Mouse (Mus musculus): ENCODE results near the gene Creg2.
A peak's percentile ranks its signal among the peaks of the same experiment; 100 is the strongest.
"Not testable (repeated sequence)": the region's sequence is repeated elsewhere in the genome, so short reads cannot be mapped to it uniquely, and the experiment has no call there.

Creg2 gene

DNA sequence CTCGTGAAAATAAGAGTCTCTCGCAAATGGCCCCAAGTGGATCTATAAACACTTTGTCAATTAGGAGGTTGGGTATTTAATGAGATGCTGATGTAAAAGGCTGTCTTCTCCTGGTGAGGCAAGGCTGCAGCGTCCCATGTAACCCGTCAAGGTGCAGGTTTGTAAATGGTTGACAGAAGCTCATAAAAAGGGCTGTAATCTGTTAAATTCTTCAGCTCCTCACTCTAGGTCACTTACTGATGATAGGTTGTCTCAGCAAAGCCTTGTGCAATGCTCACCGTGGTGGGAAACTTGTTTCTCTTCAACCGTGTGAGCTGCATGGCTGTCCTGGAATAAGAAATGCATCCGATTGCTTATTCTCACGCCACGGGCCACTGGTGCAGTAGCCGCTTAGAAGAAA, 57.4 kb downstream of the Creg2 start:
- DNase-seq = no peak

DNA sequence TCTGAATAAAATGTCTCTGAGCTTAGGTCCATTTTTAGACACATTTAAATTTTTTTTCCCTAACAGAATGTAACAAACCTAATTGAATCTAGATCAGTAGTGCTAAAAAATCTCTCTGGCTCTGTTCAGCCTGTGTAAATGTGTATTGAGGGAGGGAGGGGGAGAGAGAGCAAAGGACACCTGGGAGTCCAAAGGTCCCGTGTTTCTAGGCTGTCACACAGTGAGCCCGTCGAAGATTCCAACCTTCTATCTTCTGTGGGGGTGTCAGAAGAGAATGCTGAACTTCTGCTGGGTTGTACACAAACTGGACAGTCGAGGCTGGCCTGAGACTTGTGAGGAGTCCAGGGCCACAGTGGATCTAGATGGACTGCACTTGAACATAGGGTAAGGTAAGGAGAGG, 59.2 kb downstream of the Creg2 start:
- no peak for DNase-seq

DNA sequence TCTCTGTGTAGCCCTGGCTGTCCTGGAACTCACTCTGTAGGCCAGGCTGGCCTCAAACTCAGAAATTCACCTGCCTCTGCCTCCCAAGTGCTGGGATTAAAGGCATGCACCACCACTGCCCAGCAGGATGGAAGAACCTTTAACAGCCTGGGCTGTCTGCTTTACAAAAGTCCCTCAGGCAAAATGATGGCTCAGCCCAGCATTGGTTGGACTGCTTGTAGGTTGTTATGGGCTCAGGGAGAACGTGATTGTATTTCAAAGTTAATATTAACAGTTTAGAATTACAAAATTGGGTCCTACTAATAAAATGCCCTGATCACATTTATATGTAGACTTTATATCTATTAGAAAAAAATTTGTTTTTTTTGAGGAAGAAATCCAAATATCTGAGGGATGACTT, 59.7 kb downstream of the Creg2 start:
- not testable (repeated sequence) for DNase-seq

DNA sequence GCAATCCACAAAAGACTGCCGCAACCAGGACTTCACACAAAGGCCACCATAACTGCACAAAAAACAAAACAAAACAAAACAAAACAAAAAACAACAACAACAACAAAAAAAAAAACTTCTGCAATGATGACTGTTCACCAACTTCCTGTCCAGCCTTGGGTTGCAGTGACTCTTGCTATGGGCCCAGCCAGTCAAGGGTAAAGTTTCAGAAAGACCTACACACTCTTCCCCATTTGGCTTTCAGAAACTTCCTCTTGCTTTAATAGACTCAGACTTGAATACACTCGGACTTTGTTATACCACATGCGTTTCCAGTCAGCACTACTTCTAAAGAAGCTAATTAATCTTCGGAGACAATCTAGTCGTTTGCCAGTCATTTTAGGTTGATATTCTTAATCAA, 61.1 kb downstream of the Creg2 start:
- no peak for DNase-seq

DNA sequence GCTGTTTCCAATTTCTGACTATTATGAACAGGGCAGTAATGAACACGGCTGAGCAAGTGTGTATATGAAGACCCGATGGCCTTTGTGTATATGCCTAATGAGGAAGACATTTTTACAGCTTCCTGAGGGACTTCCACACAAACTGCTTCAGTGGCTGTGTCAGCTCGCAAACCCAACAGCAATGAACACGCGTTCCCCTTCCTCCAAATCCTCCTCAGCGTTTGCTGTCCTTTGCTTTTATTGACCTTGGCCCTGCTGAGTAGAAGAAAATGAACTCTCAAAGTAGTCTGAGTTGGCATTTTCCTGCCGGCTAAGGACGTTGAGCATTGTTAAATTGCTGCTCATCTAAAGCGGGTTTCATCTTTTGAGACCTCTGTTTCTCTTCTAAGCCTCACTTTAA, 65.9 kb downstream of the Creg2 start:
- no peak for DNase-seq

DNA sequence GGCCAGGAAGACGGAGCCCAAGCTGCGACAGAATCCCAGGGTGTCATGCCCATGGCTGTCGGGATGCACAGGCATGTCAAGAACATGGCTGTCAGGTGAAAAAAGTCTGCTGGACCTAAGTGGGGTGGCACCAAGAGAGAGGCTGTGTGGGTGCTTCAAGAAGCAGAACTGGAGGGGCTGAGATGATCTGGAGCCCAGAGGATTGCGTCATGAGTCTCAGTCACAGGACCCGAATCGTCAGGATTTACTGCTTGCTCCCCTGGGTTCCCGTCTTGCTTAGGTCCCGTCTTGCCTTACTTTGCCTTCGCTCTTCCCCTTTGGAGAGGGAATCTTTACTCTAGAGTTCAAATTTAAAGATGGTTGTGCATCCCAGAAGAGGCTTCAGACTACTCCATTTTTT, 68.1 kb downstream of the Creg2 start:
- no peak for DNase-seq

DNA sequence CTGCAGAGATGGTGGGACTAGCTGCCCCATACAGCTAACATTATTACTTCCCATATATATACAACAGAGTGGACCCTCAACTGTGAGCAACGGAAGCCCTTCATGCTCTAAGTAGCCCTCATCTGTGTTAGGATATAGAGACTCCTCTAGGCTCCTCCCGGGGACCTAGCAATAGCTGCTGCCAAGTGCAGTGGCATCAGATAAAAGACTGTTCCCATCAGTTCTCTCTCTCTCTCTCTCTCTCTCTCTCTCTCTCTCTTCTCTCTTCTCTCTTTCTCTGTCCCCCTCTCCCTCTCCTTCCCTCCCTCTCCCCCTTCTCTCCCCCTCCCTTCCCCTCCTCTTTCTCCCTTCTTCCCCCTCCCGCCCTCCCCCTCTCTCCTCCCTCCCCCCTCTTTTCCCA, 70.1 kb downstream of the Creg2 start:
- DNase-seq = no peak

DNA sequence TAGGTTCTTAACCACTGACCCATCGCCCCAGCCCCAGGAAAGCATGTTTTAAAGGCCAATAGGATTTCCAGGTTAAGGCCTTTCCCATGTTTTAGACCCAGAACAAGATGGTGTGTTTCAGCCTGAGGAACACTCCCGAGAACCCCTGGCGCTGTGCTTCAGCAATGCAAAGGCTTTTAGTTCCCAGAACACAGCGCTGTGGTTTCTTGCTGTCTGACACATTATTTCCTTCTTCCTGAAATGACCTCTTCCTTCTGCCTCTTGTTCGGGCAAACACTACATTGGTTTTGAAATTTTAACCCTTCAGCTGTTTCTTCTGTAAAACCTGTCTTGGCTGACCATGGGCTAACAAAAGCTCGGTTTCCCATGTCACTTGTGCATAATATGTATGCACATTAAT, 72.1 kb downstream of the Creg2 start:
- no peak for DNase-seq

DNA sequence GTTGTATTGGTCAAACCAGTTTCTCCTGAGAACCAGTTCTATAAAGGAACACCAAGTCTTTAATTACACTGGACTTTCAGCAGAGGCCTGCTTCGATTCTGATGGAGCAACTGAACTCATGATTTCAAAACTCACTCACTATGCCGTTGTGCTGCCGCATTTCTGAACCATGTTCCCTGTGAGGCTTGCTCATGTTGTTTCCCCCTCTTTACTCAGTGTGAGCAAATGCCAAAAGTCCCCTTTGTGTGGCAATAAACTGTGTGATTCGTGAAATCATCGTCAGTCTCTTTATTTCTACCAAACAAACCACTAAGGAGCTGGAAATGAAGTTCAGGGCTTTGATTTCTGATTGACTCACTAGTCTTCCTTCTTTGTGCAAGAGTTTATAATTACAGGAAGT, 72.8 kb downstream of the Creg2 start:
- no peak for DNase-seq

DNA sequence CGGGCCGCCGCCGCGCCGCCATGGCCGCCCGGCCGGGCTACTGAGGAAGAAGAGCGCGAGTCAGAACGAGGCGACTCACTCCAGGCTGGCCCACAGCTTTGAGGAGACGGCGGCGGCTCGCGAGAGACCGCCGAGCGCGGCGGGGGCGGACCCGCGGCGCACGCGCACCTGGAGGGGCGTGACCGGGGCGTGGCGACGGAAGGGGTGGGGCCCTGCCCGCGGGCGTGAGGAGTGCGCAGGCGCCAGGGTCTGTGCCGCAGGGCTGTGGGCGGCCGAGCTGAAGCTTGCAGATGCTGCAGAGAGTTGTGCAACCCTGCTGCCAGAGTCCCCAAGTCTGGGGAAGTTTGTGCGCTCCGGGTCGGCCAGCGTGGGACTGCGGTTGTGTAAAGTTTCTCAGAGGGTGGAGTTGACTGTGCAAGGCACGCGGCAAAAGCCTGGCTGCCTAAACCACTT, 74.0 kb downstream of the Creg2 start, which contains the start of gene Rnf149:
Rnf149 (minus strand) TSS at position 153 of the 453 bp plus-strand sequence.
- peak; percentile 93 for DNase-seq

DNA sequence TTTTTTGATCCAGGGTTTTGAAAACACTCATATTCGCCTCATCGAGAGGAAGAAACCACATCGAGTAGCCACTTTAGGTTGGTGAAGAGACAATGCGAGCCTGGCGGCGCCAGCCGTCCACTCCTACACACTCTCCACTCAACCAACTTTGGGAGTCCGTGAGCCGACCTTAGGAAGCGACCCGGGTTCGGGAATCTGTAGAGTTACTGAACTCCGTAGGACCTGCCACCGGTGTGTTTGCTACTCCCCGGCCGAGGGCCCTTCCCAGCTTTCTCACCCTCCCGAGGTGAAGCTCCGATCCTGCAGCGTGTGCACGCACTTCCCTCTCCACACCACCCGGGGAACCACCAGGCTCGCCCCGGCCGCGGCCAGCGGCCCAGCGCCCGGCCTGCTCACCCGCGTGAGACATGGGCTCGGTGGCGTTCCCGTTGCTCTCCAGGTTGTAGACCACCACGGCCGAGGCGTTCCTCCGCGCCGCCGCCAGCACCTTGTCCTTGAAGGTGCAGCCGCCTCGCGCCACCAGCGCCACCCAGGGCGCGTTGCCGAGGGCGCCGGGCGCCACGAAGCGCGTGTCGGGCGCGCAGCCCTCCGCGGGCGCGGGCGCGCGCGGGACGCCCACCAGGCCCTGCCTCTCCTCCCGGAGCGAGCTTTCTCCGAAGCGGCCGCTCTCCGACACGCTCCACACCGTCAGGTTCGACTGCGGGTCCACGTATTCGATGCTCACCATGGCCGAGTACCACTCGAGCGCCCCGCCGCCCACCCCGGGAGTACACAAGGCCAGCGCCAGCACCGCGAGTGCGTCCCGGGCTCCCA, 74.6 kb downstream of the Creg2 start:
- peak; percentile 66 for DNase-seq

DNA sequence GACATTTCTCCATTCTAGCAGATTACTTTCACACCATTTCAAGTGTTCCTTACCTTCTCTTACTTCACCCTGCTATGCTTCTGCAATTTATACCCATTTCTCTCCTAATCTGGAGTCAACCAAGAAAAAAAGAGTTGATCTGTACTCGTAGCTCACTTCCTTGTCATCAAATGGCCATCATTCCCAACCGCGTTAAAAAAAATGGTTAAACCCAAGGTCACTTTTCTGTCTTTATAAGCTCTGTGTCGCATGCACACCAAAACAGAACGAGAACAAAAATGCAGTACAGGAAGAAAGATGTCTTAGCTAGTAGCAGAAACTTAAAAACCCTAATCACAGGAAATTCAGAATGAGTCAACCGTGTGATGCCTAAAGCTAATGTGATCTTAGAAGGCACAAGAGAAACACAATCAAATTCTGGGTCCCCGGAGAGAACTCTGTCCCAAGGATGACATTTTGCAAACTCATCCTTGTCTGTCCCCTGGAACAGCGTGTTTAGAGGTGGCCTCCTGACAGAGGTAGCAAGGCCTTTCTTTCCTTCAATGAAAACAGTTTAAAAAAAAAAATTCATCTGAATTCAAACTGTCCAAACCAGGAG, 75.4 kb downstream of the Creg2 start:
- peak; percentile 26 for DNase-seq

DNA sequence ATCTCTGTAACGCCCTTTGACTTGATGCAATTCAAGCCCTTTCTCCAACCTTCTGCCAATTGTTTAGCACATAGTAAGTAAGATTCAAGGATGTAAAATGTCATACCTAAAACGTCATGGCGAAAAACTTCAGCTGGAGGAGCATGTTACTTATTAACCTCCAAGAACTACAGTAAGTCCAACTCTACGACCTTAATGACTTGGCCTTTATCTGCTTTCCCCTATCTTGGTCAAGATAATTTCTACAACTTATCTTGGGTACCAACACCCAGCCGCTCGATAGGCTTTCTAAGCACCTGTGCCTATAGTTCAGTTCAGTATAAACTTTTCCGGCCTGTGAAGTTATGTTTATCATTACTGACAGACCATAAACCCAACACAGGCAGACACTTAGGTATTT, 77.4 kb downstream of the Creg2 start:
- no peak for DNase-seq

DNA sequence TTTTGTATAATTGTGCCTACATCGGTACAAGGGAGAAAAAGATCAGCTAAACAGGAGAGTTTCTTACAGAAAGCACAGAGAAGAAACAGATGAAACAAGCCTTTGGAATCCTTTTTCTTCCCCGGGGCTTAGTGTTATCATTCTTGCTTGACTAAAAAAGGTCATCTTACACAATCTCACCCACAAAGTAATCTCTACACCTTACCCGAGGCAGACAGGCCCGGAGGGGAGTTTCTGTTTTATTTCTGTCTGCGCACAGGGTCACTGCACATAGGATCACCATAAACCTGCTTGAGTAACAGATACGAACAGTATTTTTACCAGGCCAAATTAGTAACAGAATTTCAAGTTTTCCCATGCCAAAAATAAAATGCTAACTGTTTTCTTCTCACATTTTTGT, 79.6 kb downstream of the Creg2 start:
- DNase-seq = no peak

Measured in cerebellum, adult 9-10 months (tissue).